Mouse (Mus musculus): ENCODE results near the gene Skap1.
"Not testable (repeated sequence)": the region's sequence is repeated elsewhere in the genome, so short reads cannot be mapped to it uniquely, and the experiment has no call there.

Gene Skap1

DNA sequence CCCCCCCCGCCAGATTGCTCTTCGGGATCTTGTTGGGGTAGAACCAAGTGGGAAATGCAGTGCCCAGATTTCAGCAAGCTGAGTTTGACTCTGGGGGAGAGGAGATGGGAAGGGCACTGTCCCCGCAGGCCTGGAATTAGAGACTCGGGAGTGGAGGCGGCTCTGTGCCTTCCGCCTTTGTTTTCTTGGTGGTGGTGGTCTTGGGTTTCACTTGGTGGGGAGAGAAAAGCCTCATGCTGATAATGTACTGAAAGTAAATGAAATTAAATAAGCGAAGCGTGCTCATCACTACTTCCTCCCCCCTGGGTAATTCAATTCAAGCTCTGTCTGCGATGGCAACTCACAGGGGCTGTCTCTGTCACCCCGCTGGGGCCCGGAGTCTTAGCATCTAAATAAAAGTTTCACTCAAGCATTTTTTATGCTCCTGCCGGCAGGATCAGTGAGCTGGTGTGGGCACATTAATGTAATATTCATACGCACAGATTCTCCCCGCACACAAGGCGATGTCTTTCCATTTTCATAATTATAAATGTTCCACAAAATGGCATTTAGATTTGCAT, 231.9 kb downstream of the Skap1 start:
- DNase-seq (ENCODE audit: low spot score in 2 of 2) = no peak

DNA sequence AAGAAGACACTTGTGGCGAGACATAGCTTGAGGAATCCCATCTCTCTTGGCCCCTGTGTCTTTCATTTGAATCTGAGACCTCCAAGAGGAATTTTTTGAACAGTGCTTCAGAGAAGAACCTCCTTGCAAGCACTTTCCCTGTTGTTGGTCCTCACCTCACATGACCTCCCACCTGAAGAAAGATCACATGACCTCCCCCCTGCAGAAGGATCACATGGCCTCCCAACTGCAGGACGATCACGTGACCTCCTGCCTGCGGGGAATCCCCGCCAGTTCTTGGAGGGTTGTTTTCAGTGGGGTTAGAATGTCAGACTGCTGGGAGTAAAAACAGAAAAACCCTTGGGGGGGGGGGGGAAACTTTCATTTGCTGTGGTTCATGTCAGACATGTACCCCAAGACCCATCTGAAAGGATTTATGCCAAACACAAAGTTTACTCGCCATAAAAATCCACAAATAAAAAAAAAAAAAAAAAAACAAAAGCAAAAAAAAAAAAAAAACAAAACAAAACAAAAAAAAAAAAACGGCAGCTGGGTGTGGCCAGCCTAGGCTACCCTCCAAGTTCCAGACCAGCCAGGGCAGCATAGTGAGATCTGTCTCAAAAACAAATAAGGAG, 232.6 kb downstream of the Skap1 start:
- DNase-seq (ENCODE audit: low spot score in 2 of 2) = no peak

DNA sequence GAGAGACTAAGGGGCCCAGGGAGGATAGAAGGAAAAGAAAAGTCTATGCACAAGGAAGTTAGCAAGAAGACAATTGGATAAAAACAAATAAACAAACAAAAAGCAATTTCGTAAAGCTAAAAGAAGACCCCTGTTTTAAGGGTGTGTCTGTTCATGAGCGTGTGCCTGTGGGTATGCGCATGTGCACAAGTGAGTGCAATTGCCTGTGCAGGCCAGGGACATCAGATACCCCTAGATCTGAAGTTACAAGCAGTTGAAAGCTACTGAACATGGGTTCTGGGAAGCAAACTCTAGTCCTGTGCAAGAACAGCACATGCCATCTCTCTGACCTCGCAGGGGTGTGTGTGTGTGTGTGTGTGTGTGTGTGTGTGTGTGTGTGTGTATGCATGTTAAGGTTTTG, 233.1 kb downstream of the Skap1 start:
- no peak for DNase-seq (ENCODE audit: low spot score in 2 of 2)

DNA sequence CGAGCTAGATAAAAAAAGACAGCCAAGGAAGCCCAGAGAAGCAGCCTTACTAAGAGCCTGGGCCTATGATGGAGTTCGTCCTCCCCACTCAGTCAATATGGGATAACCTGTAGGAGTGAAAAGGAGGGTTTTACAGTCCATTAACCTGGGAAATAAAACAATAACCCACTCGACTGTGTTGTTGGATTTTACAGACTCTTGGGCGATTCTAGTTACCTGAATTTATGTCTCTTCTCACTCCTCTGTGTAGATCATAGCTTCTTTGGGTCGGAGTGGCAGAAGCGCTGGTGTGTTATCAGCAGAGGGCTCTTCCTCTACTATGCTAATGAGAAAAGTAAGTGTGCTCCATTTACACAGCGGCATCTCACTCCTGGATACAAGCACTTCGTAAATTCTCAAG, 239.4 kb downstream of the Skap1 start:
- DNase-seq (ENCODE audit: low spot score in 2 of 2) = no peak

DNA sequence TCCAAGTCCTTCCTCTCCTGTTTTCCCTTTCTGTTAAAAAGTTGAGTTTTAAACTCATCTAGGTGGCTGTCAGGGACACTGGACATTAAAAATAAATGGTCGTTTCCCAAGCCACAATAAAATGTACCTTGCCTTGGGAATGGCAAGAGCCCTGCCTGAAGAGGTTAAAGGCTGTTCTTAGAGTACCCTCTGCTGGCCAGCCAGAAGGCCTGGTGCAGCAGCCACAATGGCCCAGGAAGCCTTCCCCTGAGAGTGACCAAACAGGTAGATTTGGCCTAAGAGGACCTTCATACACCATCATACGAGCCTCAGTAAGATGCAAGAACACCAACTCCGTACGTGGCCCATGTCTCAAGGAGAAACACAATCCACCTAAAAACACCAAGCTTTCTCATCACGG, 246.9 kb downstream of the Skap1 start:
- no peak for DNase-seq (ENCODE audit: low spot score in 2 of 2)

DNA sequence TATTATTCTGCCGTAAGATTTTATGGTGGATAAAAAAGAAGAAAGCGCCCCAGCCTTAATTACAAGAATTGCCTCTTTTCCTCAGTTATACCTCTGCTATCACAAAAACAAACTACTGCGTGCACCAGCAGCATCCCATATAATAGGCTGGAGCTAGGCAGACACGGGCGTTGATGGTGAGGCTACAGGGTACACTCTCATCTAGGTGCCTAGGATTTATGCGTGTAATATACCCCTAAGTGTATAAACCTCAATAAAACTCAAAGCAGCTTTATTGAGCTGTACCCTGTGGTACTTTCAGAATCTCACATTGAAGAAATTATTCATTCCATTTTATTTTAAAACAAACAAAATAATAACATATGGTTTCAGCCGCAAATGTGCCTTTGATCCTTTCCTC, 247.3 kb downstream of the Skap1 start:
- no peak for DNase-seq (ENCODE audit: low spot score in 2 of 2)

DNA sequence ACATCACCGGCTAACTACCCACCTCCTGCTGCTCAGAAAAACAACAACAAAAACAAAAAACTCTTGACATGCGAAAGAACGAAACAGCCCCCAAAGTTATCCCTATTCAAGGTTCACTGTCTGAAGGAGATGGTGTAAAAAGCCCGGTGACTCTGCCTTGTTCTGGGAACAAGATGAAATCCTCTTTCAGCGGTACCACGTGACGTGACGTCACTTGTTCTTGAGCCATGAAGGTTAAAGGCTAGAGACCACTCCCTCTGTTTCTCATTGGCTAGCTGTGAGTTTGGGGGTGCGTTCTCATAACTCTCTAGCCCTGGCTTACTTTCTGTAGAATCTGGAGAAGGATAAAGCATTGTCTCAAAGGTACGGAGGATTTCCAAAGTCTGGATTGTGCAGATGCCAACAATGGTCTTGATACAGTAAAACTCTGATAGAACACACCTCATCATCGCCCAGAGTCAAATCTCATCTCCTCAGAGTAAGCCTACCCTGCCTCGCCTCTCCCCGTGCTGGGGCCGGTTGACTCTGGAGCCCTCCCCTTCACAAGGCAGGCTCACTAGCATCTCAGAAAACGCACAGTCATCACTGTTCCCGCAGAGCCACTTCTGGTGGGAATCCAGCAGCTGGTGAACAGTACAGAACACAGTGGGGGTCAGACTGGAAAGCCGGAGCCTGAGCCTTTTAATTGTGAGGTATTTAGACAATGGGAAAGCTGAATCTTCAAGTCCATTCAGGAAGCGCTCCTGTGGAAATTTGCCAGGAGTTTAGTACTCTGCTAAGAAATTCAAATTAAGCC, 249.0 kb downstream of the Skap1 start:
- no peak for DNase-seq (ENCODE audit: low spot score in 2 of 2)

DNA sequence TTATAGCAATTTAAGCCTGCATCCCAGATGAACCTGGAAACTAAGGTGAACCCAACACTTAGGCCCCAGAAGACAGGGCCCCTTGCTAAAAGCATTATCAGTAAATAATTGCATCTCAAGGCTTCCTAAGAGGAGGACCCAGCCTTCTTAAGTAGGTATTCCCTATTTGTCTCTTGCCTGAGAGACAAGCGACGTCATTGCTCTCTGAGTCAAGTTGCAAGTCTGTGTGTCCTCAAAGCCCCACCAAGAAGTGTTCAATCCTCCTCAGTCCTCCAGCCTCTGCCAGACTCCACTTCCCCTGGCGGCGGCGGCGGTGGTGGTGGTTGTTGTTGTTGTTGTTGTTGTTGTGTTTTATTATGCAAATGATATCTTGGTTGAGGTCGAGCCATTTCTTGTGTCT, 249.6 kb downstream of the Skap1 start:
- no peak for DNase-seq (ENCODE audit: low spot score in 2 of 2)

DNA sequence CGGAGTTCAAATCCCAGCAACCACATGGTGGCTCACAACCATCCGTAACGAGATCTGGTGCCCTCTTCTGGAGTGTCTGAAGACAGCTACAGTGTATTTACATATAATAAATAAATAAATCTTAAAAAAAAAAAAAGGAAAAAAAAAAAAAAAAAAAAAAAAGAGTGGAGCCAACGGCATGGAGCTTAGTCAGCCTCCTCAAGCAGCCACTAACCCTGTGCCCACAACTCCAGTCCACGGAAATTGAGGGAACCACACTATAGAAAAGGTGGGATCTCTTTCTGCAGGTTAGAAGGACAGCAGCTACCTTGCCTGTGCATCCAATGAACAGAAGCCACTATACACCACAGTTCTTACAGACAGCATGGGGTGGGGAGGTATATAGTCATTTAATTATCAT, 250.8 kb downstream of the Skap1 start:
- not testable (repeated sequence) for DNase-seq (ENCODE audit: low spot score in 2 of 2)

DNA sequence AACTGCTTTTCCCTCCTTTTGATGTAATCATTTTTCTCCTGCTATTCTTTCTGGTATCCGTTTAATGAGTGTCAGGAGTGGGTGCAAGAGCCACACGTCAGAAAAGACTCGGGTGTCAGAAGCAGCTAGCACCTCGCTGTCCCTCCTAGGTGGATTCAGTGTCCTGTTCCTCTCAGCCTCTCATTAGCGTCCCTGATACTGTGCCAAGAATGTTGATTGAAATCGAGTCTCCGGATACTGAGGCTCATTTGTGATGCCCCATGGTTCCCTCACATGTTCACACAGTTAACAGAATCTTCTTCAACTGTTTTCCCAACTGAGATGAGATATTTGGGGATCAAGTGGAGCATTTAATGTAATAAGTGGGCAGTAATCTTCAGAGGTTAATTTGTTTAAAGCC, 254.2 kb downstream of the Skap1 start:
- DNase-seq (ENCODE audit: low spot score in 2 of 2) = no peak

DNA sequence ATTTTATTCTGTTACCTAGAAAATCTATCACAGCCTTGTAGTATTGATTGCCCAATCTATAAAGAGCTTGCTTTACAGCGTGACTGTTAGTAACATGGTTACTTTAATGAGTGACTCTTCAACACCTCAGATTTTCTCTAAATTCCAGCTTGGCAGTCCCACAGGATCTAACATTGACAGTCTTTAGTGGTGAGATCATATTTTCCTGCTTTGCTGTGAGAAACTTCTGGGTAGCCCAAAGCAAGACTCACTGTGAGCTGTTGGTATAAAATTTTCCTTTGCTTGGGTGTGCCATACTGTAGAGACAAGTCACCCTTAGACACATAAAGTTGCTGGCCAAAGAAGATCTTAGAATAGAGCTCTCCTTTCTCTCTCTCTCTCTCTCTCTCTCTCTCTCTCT, 261.4 kb downstream of the Skap1 start:
- no peak for DNase-seq (ENCODE audit: low spot score in 2 of 2)

DNA sequence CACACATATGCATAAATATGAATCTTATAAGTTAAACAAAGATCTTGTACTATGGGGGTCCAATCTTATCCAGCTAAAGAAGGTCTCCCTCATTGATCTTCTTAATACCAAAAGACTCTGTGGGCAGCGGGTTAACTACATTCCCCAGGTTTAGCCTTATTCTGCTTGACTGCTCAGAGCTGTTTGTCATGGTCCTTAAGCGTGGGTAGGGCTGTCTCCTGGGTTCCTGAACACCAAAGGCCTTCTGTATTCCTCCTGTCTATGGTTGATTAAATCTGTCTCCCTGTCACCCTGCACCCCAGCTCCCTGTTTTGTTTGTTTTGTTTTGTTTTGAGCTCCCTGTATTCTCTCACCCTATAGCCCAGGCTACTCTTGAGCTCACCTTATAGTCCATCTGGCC, 264.2 kb downstream of the Skap1 start:
- no peak for DNase-seq (ENCODE audit: low spot score in 2 of 2)

DNA sequence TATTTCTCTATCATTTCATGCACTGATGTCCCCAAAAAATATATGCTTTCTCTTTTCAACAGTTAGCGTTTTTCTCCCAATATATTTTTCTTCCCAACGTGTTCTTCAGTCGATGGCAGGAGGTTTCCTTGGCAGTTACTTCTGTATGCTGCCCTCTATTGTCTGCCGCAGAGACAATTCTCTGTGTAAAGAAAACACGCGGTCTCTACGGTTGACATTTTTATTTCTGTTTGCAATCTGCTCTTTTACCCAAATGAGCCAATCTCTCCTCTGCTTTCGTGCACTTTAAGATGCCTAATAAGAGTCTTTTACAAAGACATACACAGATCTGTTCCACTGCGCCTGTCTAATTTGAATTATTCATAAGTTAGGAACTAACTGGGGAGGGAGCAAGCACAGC, 265.1 kb downstream of the Skap1 start:
- DNase-seq (ENCODE audit: low spot score in 2 of 2) = no peak

DNA sequence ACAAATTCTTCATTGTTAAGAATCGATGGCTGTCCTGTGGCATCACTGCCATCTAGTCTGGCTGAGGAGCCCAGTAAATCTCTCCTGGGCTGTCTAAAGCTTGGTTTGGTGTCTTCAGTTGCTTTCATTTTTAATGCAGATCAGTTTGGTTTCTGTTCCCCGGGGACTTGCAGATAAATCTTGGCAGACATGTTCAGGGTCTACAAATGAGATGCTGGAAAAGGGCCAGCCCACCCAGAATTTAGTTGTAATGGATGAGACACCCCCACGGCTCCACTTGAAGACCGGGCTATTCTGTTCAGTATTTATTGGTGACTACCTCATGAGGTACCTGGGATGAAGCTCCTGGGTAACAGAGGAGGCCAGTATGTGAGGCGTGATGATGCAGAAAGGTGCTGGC, 265.9 kb downstream of the Skap1 start:
- no peak for DNase-seq (ENCODE audit: low spot score in 2 of 2)

DNA sequence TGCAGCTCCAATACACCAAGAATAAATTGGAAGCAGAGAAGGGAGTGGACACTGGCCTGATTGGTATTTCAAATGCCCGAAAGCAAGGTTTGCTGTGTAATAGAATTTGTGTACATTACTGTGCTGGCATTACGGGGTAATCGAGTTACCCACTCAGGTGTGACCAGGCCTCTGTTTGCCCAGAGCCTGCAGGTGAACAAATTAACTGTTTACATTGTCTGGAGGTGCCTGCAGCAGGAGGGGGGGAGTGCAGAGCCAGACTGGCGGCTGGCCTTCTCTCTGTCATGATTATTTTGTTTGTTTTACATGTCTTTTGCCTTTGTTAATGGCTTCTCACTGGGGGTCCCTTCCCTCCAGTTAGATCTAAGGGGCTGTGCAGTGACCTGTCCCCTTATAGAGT, 268.3 kb downstream of the Skap1 start:
- DNase-seq (ENCODE audit: low spot score in 2 of 2) = no peak

DNA sequence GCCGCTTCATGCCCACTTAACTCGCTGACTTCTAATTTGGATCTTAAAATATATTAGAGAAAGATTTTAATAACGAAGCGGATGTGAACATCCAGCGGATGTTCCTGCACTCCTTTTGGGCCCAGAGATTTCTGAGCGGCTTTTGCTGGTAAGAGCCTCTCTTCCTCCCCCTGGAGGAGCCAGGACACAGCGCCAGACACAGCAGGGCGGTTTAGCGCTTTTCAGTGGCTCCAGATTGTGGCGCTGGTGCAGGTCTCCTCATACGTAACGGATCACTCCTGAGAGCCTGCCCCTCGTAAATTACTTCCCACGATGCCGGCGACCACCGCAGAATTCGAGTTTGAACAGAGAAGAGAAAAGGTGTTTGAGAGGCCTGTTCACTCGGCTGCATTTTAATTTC, 271.5 kb downstream of the Skap1 start:
- DNase-seq (ENCODE audit: low spot score in 2 of 2) = peak in 1 of 2 experiments; percentile 38

DNA sequence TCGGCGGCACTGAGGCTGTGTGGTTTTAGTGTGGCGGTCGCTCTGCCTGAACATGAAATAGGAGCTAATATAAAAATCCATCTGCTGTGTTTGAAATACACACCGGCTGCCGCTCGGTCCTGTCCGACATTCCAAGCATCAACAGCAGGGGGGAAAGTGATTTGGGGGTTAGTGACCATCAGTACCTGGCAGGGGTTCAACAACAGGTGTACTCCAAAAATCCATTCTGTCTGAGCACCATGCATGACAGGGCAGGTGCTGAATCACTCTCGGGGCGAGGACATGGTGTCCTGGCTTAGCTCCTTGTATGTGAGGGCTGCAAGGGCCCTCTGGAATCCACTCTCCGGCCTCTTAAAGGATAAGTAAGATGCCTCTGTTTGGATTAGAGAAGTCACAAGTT, 272.0 kb downstream of the Skap1 start:
- no peak for DNase-seq (ENCODE audit: low spot score in 2 of 2)

DNA sequence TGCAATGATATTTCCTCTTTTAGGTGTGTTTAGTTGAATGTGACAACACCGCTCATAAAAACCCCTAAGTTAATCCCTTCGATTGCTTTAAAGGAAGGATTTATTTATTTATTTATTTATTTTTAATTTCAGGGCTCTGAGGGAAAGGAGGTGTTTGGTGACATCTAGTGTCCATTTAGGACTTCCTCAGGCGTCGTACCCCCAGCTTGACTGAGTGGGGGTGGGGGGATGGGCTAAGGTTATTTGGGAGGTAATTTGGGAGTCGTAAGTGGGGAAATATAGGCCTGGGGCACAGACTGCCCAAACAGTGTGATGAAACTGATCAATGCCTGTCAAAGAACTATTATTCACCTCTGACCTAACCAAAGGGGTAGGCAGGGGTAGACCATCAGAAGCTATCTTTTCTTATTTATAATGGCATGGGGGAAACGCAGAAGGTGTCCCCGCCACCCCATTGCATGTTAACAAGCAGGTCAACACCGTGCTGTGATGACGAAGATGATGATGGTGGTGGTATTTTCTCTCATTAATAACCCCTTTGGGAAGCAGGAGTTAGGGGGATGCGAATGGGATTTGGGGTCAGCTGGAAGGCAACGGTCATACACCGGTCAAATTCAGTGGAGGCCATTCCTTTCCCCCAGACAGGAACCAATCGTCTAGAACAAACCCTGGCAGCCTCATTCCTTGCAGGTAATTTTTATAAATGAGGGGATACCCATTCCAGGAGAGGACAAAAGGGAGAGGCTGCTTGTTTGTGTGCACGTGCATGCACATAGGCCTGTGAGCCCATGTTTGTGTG, 273.5 kb downstream of the Skap1 start:
- no peak for DNase-seq (ENCODE audit: low spot score in 2 of 2)

DNA sequence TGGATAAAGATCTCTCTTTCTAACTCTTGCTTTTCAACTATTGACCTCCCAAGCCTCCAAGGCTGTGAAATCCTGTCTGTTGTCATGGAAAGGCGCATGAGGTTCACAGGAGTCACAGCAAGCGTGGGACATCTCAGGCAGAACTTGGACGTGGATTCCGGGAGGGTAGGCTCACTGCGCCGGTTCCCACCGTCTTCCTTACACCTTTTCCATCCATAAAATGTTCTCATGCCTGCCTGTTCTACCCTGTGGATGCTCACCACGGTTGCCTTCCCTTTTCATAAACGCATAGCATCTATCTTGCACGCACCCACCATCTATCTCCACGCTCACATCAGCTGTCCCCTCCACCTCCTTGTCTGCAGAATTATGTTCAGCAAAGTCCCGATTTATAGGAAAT, 276.4 kb downstream of the Skap1 start:
- no peak for DNase-seq (ENCODE audit: low spot score in 2 of 2)

DNA sequence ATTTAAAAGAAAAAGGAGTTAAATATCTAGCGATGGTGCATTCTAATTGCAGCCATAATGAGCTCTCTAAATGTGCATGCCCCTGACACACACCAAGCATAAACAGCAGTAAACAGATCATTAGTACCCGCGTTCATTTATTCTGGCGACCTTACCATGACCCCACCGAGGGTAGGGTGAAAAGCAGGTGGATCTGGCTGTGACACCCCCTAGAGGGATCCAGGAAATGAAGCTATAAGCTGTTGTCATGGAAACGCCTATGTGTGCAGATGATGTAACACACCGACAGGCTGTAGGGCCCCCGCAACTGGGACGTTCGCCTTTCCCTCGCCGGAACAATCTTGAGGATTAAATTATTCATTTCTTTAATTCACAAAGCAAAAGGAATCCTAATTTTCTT, 277.6 kb downstream of the Skap1 start:
- no peak for DNase-seq (ENCODE audit: low spot score in 2 of 2)

DNA sequence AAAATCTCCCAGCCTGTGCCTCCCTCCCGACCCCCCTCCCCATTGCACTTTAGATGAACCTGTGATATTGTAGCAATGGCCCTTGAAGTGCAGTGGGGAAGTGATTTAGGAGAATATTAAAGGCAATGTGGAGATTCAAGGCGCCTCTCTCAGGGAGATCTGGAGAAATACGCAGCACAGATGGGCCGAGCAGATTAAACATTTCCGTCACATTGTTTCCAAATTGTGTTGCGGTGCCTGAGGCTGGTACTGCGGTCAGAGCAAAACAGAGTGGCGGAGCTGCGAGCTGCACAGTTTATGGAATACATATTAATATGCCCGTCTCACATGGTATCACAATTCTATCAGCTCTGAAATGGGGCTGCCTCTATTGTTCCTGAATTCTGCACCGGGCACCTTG, 278.6 kb downstream of the Skap1 start:
- no peak for DNase-seq (ENCODE audit: low spot score in 2 of 2)

DNA sequence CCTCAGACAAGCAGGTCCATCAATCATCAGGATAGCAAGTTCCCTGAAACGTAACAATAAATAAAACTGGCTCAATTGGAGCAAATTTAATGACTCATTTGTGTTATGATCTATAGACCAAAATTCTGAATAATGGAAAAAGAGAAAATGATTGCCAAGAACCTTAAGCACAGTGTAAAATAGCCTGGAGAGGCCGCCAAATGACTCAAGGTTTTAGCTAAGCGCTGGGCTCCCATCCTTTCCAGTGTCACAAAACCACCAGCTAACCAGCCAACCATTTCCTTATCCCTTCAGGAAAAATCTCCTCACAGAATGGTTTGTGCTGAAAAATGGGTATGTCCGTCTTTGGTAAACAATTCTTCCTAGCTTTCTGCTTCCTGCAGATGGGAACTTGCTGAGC, 279.5 kb downstream of the Skap1 start:
- DNase-seq (ENCODE audit: low spot score in 2 of 2) = no peak

DNA sequence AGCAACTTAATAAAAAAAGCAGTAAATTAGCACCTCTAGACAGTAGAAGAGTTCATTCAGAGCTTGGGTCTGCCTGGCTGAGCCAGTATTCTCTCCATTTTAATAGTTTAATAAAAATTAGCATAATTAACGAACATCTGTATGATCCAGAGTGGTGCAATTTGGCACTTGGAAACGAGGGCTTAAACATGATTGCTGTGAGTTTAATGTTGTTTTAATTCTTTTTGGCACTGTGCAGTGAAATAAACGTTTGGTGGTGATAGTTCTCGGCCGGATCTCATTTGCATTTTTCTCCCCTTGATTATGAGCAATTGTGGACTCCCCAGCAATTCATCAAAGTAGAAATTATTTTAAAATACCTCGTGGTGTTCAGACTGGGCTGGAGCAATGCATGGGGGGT, 282.3 kb downstream of the Skap1 start:
- no peak for DNase-seq (ENCODE audit: low spot score in 2 of 2)

Measured in frontal cortex, postnatal 25 days (tissue).